Mouse (Mus musculus) CH12.LX (cell line): ENCODE results near the gene Glp2r.

Experiments
- BHLHE40 ChIP-seq: IDR thresholded peaks from 2 replicates; pipeline ENCODE4 v1.6.1; 2011; ENCODE audit warnings: mild to moderate bottlenecking, low read depth, low read length, improper control_type of control experiment
- CTCF ChIP-seq, 2 experiments: IDR thresholded peaks in 1 of 2; conservative IDR thresholded peaks in 1 of 2; 2 replicates each; pipeline ENCODE4 v1.5.1; 2011 to 2012; ENCODE audit warnings: low read depth in 2 of 2, low read length in 2 of 2, improper control_type of control experiment in 1 of 2, inconsistent platforms in 1 of 2, mild to moderate bottlenecking in 1 of 2, moderate library complexity in 1 of 2
- E2F4 ChIP-seq: IDR thresholded peaks from 2 replicates; pipeline ENCODE4 v1.6.1; 2011; ENCODE audit warnings: low read depth, low read length, improper control_type of control experiment; ENCODE audit not compliant: insufficient replicate concordance
- ELF1 ChIP-seq: IDR thresholded peaks from 2 replicates; pipeline ENCODE4 v1.6.1; 2014; ENCODE audit warnings: low read depth, mild to moderate bottlenecking, inconsistent platforms, low read length, improper control_type of control experiment
- EP300 ChIP-seq: IDR thresholded peaks from 2 replicates; pipeline ENCODE4 v1.6.1; 2011; ENCODE audit warnings: low read length, improper control_type of control experiment
- MAX ChIP-seq: IDR thresholded peaks from 2 replicates; pipeline ENCODE4 v1.6.1; 2011; ENCODE audit warnings: low read length, improper control_type of control experiment
- POLR2A ChIP-seq: IDR thresholded peaks from 2 replicates; pipeline ENCODE4 v1.6.1; 2011; ENCODE audit warnings: low read depth, mild to moderate bottlenecking, improper control_type of control experiment, low read length
- ZMIZ1 ChIP-seq: IDR thresholded peaks from 2 replicates; pipeline ENCODE4 v1.6.1; 2012; ENCODE audit warnings: low read depth, mild to moderate bottlenecking, inconsistent platforms, low read length, improper control_type of control experiment

DNA sequence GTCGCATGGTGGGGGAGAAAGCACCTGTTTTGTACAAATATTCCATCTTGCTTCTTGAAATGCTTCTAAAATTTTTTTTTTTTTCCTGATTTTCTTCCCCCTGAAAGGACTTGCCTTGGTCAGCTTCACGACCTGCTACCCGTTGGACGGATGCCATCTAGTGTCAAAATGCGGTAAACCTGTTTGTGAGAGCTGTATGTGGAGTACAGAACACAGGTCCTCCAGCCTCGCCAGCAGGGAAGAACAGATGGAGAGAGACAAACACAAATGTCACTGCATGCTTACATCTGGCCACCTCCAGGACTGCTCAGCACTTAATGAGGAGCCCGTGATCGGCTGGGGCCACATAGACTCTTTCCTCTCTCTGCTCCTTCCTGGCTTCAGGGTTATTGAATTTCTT lies 1.6 kb upstream of the Glp2r start:
- no peak for TF ChIP-seq BHLHE40
- TF ChIP-seq POLR2A, result no peak
- TF ChIP-seq CTCF (conservative IDR thresholded peaks at IDR 0.05 in 1 of 2, IDR thresholded peaks at IDR 0.05 in 1 of 2; ENCODE audit: low read depth in 2 of 2, low read length in 2 of 2), result peak in 1 of 2 experiments; percentile 97; a peak in 3 of 4 replicates
- no peak for TF ChIP-seq EP300
- TF ChIP-seq E2F4, result no peak
- TF ChIP-seq MAX, result no peak
- TF ChIP-seq ZMIZ1, result no peak
- no peak for TF ChIP-seq ELF1
